Mouse (Mus musculus): Measurements from ENCODE around the gene Tbc1d22b.

Tbc1d22b gene

GRCm38 (mm10) chr17:29540426-29540825 lies 9.2 kb upstream of the Tbc1d22b start:
- DNase-seq (ENCODE audit: extremely low read depth, low read depth) = no peak

DNA sequence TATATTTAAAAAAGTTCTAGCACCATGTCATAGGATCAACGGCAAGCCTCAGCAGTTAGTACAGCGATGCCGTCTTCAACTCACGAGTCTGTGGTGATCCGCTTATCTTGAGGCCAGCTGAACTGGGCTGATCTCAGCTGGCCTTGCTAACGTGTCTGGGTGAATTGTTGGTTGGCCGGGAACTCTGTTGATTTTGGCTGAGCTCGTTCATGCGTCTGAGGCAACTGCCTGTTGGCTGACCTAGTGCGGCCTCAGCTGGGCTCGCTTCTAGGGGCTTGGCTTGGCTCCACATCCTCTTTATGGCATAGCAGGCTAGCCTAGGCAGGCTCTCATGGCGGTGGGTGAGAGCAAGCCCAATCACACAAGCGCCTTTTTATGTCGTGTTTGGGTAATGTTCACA lies 8.2 kb upstream of the Tbc1d22b start:
- DNase-seq (ENCODE audit: extremely low read depth, low read depth) = no peak

DNA sequence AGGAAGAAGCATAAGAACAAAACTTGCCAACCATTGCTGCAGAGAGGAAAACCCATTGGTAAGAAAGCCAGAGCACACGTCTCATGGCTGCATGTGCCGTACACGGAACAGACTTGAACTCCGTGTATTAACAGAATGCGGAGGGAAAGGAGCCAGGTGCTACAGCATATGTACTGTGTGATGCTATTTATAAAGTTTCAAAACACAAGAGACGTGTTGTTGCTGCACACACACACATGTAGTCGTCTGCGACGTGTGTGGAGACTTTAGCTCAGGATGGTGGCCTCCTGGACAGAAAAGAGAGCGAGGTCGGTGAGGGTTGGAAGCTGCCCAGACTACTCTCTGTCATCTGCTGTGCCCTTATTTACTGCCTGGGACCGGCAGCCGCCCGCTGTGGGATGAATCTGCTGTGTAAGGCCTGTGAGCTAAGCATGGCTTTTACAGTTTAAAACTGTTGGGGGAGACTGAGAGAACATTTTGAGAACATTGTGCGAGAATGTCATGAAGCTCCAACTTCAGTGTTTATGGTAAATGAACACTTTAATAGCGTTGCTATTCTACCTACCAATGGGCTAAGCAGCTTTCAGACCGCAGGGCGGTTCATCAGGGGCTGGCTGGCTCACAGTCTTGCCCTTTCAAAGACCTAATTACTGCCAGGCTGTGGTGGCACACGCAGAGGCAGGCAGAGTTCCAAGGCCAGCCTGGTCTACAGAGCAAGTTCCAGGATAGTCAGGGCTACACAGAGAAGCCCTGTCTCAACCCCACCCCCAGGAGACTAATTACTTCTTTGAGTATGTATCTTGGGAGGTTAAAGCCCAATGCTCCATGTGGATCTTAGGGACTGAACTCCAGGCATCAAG lies 6.5 kb upstream of the Tbc1d22b start:
- no peak for DNase-seq (ENCODE audit: extremely low read depth, low read depth)

DNA sequence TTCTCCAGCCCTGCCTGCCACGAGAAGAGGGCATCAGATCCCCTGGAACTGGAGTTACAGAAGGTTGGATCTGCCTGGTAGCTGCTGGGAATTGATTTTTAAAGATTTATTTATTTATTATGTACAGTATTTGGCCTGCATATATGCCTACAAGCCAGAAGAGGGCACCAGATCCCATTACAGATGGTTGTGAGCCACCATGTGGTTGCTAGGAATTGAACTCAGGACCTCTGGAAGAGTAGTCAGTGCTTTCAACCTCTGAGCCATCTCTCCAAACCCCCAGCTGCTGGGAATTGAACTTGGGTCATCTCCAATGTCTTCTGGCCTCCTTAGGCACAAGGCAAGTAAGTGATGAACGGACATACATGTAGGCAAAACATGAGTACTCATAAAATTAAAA lies 5.5 kb upstream of the Tbc1d22b start:
- no peak for DNase-seq (ENCODE audit: extremely low read depth, low read depth)

GRCm38 (mm10) chr17:29545241-29545640 lies 4.3 kb upstream of the Tbc1d22b start:
- no peak for DNase-seq (ENCODE audit: extremely low read depth, low read depth)

GRCm38 (mm10) chr17:29548494-29548893 lies 1.1 kb upstream of the Tbc1d22b start:
- DNase-seq (ENCODE audit: extremely low read depth, low read depth) = no peak

- DNase-seq (ENCODE audit: extremely low read depth, low read depth) = peak; percentile 75
Measured at GRCm38 (mm10) chr17:29548994-29549393, 591 bp upstream of the Tbc1d22b start.

- DNase-seq (ENCODE audit: extremely low read depth, low read depth) = no peak
Measured at GRCm38 (mm10) chr17:29551019-29551418, 1.4 kb downstream of the Tbc1d22b start.

GRCm38 (mm10) chr17:29552162-29552732 lies 2.7 kb downstream of the Tbc1d22b start, which contains the start of gene Tmem217:
Gene Tmem217, minus strand, starts transcription at chr17:29552385.
- DNase-seq (ENCODE audit: extremely low read depth, low read depth) = no peak

DNA sequence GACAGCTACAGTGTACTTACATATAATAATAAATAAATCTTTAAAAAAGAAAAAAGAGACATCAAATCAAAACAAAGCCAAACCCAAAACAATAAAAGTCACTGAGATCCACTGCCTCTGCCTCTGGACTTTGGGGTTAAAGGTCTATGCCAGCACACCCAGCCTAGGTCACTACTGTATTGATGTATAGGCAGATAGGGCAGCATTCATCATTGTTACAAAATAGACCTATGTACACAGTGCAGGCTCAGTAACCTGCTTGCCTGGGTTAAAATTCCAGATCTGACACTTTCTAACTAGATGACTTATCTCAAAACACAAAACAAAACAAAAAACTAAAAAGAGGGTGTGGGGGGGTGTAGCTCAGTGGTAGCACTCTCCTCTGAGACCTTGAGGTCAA lies 4.6 kb downstream of the Tbc1d22b start:
- no peak for DNase-seq (ENCODE audit: extremely low read depth, low read depth)

GRCm38 (mm10) chr17:29556456-29556855 lies 6.9 kb downstream of the Tbc1d22b start:
- no peak for DNase-seq (ENCODE audit: extremely low read depth, low read depth)

GRCm38 (mm10) chr17:29556893-29557292 lies 7.3 kb downstream of the Tbc1d22b start:
- no peak for DNase-seq (ENCODE audit: extremely low read depth, low read depth)

DNA sequence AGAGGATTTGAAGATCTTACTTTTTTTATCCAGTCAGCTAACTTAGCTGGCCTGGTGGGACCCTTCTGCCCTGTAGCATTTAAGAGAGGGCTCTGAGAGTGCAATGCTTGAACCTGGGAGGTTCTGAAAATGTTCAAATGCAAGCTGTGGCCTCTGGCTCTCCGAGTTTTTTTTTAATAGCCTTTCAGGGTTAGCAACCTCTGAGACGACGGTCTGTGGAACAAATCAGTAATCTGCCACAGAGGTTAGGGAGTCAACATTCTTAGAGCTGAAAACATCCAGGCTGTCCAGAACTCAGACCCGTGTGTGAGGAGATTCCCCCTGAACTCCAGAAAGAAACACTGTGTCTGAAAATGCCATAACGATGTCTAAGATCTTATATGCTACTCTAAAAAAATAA lies 8.9 kb downstream of the Tbc1d22b start:
- no peak for DNase-seq (ENCODE audit: extremely low read depth, low read depth)

GRCm38 (mm10) chr17:29565521-29565920 lies 15.9 kb downstream of the Tbc1d22b start:
- no peak for DNase-seq (ENCODE audit: extremely low read depth, low read depth)

DNA sequence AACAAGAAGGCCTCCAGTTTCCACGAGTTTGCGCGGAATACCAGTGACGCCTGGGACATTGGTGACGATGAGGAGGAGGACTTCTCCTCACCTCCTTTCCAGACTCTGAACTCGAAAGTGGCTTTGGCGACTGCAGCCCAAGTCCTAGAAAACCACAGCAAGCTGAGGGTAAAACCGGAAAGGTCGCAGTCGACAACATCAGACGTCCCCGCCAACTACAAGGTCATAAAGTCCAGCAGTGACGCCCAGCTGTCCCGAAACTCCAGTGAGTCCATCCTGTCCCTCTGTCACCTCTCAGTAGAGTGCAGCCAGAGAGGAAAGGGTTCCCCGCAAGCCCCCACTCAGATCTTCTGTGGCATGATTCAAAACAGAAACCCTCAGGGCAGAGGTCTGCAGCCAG lies 18.9 kb downstream of the Tbc1d22b start:
- DNase-seq (ENCODE audit: extremely low read depth, low read depth) = no peak

- no peak for DNase-seq (ENCODE audit: extremely low read depth, low read depth)
Measured at GRCm38 (mm10) chr17:29569831-29570230, 20.2 kb downstream of the Tbc1d22b start.

DNA sequence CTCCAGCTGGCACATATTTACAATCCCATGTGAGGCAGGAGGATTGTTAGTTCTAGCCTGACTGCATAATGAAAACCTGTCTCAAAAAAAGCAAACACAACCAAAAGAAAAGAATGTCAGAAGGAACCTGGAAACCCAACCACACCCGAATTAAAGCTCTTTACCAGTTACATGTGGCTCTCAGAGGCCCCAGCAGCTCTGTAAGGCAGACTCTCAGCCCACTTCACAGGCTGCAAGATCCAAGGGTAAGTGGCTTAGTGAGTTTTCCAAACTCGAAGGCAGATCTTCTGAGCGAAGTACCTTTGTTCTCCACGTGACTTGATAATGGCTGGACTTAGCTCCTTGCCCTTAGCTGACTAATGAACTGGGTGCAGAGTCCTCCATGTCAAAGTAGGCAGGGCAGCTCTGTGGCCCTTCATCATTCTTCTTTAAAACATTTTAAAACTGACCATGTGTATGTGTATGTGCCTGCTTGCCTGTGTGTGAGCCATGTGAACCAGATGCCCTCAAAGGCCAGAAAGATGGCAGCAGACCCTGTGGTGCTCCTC lies 30.1 kb downstream of the Tbc1d22b start:
- no peak for DNase-seq (ENCODE audit: extremely low read depth, low read depth)

- no peak for DNase-seq (ENCODE audit: extremely low read depth, low read depth)
Measured at GRCm38 (mm10) chr17:29583569-29583968, 34.0 kb downstream of the Tbc1d22b start.

DNA sequence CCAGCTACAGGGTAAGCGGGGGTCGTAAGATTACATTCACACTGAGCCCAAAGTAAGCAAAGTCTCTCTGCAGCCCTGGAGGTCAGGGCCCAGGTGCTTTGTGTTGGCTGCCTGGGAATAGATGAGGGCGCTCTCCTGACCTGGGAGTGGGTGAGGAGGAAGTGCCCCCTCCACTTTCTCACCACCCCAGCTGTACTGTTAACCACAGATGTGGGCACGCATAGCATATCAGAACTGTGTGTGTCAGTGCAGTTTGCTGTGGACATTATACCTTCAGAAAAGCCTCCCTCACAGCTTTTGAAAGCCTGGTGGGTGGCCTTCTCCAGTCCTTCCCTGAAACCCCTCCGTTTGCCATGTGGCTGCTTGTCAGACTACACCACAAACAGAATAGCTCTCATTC lies 34.7 kb downstream of the Tbc1d22b start:
- no peak for DNase-seq (ENCODE audit: extremely low read depth, low read depth)

DNA sequence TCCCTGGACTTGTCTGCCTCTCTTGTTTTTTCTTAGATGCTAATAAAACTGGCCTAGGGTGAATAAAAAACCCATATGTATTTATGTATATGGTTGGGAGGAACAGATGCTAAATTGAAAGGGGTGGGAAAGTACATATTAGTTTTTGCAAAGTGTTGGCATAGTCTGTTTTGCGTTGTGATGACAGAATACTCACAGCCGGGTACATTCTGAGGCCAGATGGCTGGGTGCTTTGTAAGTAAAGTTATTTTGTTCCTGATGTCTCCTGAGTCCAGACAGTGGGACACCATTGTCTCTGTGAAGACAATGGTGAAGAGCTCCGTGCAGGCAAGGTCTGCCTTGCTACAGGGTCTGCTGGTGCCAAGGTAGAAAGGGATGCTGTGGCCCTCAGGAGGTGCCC lies 35.2 kb downstream of the Tbc1d22b start:
- DNase-seq (ENCODE audit: extremely low read depth, low read depth) = no peak

DNA sequence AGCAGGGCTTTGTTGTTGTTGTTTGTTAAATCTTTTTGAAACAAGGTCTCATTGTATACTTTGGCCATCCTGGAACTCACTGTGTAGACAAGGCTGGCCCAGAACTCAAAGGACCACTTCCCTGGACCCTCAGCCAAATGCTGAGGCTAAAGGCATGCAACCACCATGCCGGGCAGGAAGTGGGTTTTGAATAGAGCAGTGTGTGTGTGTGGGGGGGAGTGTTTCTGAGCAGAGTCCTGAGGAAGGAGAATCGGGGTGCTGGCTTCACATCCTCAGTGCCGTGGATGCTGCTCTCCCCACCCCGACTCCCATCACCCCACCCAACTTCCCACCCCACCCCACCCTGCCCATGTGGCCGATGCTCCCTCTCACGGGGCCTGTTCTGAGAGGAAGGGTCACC lies 35.9 kb downstream of the Tbc1d22b start:
- no peak for DNase-seq (ENCODE audit: extremely low read depth, low read depth)

GRCm38 (mm10) chr17:29586921-29587320 lies 37.3 kb downstream of the Tbc1d22b start:
- no peak for DNase-seq (ENCODE audit: extremely low read depth, low read depth)

Measured in MEL-GATA-1-ER (cell line).